Mouse (Mus musculus) right cerebral cortex, postnatal 10 days (tissue): ENCODE measurements around the gene Gm10697.
"Not testable (repeated sequence)": the region's sequence is repeated elsewhere in the genome, so short reads cannot be mapped to it uniquely, and the experiment has no call there.

Experiments used
- DNase-seq, 2 experiments: peaks; one replicate each; pipeline ENCODE4 v3.0.0; 2021; ENCODE audit warnings: low spot score in 2 of 2

The Gm10697 gene

GRCm38 (mm10) chr3:94072544-94072943 lies at the start of gene Gm10697:
Gene Gm10697 (minus strand): TSS chr3:94072644.
- DNase-seq: not testable (repeated sequence)

GRCm38 (mm10) chr3:94115071-94115470 lies 42.6 kb upstream of the Gm10697 start:
- DNase-seq: not testable (repeated sequence)

GRCm38 (mm10) chr3:94054785-94055184 lies 17.7 kb downstream of the Gm10697 start, which contains the start of gene Gm9125:
Gene Gm9125 (minus strand): TSS chr3:94054885.
- not testable (repeated sequence) for DNase-seq

- DNase-seq: not testable (repeated sequence)
Observed at GRCm38 (mm10) chr3:94049566-94050121, 22.8 kb downstream of the Gm10697 start.

GRCm38 (mm10) chr3:94038241-94038640 lies 34.2 kb downstream of the Gm10697 start:
- DNase-seq: not testable (repeated sequence)

- not testable (repeated sequence) for DNase-seq
Observed at GRCm38 (mm10) chr3:94034400-94034799, 38.0 kb downstream of the Gm10697 start.
